Mouse (Mus musculus) gastrocnemius, adult 18-20 months (tissue): ENCODE data around the gene Oasl2. TPM values are rescaled to one million over a fixed set of nuclear protein-coding genes. Genes with fewer than 3 reads are reported as not detected.
A peak's percentile ranks its signal among the peaks of the same experiment; 100 is the strongest.
"Not testable (repeated sequence)": the region's sequence is repeated elsewhere in the genome, so short reads cannot be mapped to it uniquely, and the experiment has no call there.

ENCODE experiments used
- DNase-seq: peaks from one replicate; pipeline ENCODE4 v3.0.0; 2021; ENCODE audit warnings: low spot score
- long read RNA-seq, 2 experiments: library from polyadenylated mRNA; stranded (forward); transcript quantifications; one replicate each; pipeline ENCODE4 v2.0.0; 2021
- total RNA-seq, 2 experiments: library from RNA; stranded (reverse); gene quantifications; 2 replicates each; pipeline ENCODE4 v1.2.3; 2021

Gene Oasl2
- 1 to 10 TPM in 1 of 2 experiments, under 1 TPM in 1; 0.43 to 1.3 TPM for total RNA-seq
- long read RNA-seq, experiment 1, partial matches to known transcripts, result 0 of 2 reads
- long read RNA-seq, experiment 1, other reads (novel, unspliced or antisense), result 0 of 2 reads
- long read RNA-seq, experiment 2, result 0 reads

- DNase-seq, result no peak
Measured at GRCm38 (mm10) chr5:114896688-114897373, at the start of gene Oasl2. Oasl2 (plus strand) TSS chr5:114896936.

GRCm38 (mm10) chr5:114851565-114852236, 45.0 kb upstream of the Oasl2 start:
- no peak for DNase-seq

GRCm38 (mm10) chr5:114853364-114853763, 43.4 kb upstream of the Oasl2 start, which contains the start of gene 4930519G04Rik:
4930519G04Rik (plus strand) TSS chr5:114853664.
- not testable (repeated sequence) for DNase-seq

GRCm38 (mm10) chr5:114858582-114858981, 38.2 kb upstream of the Oasl2 start, which contains the start of gene Gm9936:
Gm9936 (minus strand) TSS chr5:114858682.
- DNase-seq, result no peak

GRCm38 (mm10) chr5:114859253-114859652, 37.5 kb upstream of the Oasl2 start:
- DNase-seq, result peak; percentile 64

GRCm38 (mm10) chr5:114861730-114862129, 35.0 kb upstream of the Oasl2 start:
- DNase-seq, result no peak

- DNase-seq, result no peak
Measured at GRCm38 (mm10) chr5:114864813-114865212, 31.9 kb upstream of the Oasl2 start.

GRCm38 (mm10) chr5:114865279-114865678, 31.5 kb upstream of the Oasl2 start:
- DNase-seq, result no peak

GRCm38 (mm10) chr5:114875858-114876257, 20.9 kb upstream of the Oasl2 start:
- DNase-seq, result no peak

- DNase-seq, result no peak
Measured at GRCm38 (mm10) chr5:114876331-114876730, 20.4 kb upstream of the Oasl2 start.

GRCm38 (mm10) chr5:114877487-114877886, 19.2 kb upstream of the Oasl2 start:
- no peak for DNase-seq

GRCm38 (mm10) chr5:114879399-114879798, 17.3 kb upstream of the Oasl2 start:
- no peak for DNase-seq

GRCm38 (mm10) chr5:114882319-114882718, 14.4 kb upstream of the Oasl2 start:
- not testable (repeated sequence) for DNase-seq

- DNase-seq, result no peak
Measured at GRCm38 (mm10) chr5:114883022-114883421, 13.7 kb upstream of the Oasl2 start.

GRCm38 (mm10) chr5:114886801-114887200, 9.9 kb upstream of the Oasl2 start:
- DNase-seq, result no peak

- DNase-seq, result no peak
Measured at GRCm38 (mm10) chr5:114888995-114889394, 7.7 kb upstream of the Oasl2 start.

- DNase-seq, result no peak
Measured at GRCm38 (mm10) chr5:114895542-114895941, 1.2 kb upstream of the Oasl2 start.

- DNase-seq, result peak; percentile 40
Measured at GRCm38 (mm10) chr5:114897374-114897793, 648 bp downstream of the Oasl2 start.

GRCm38 (mm10) chr5:114898857-114899256, 2.1 kb downstream of the Oasl2 start:
- no peak for DNase-seq

- DNase-seq, result no peak
Measured at GRCm38 (mm10) chr5:114902413-114902812, 5.7 kb downstream of the Oasl2 start.

- DNase-seq, result no peak
Measured at GRCm38 (mm10) chr5:114908598-114909305, 12.0 kb downstream of the Oasl2 start.

- no peak for DNase-seq
Measured at GRCm38 (mm10) chr5:114913686-114914085, 16.9 kb downstream of the Oasl2 start.
